Mouse (Mus musculus) c-Kit-positive CD71-positive TER-119-negative erythroid progenitor cells, embryonic 14.5 days (primary cell): ENCODE measurements around the gene Bach1.
A peak's percentile ranks its signal among the peaks of the same experiment; 100 is the strongest.

Source experiments
- DNase-seq: peaks from one replicate; pipeline ENCODE4 v3.0.0-alpha.2; 2013; ENCODE audit warnings: low read depth

Bach1 gene

GRCm38 (mm10) chr16:87712986-87713693, 14.4 kb downstream of the Bach1 start:
- DNase-seq, result peak; percentile 75

GRCm38 (mm10) chr16:87714550-87714949, 15.8 kb downstream of the Bach1 start:
- no peak for DNase-seq

GRCm38 (mm10) chr16:87715221-87715620, 16.5 kb downstream of the Bach1 start:
- no peak for DNase-seq

GRCm38 (mm10) chr16:87716269-87716668, 17.5 kb downstream of the Bach1 start:
- no peak for DNase-seq

- DNase-seq, result no peak
Observed at GRCm38 (mm10) chr16:87717046-87717660, 18.4 kb downstream of the Bach1 start.

DNA sequence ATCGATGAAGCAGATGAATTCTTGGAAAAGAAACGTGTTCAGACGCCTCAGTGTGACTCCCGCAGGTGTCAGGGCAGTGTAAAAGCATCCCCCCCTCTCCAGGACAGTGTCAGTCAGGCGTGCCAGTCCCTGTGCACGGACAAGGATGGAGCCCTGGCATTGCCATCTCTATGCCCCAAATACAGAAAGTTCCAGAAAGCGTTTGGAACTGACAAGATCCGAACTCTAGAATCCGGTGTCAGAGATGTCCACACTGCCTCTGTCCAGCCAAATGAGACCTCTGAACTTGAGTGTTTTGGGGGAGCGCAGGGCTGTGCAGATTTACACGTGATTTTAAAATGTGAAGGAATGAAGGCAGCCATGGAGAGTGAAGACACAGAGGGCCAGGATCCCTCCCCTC, 20.3 kb downstream of the Bach1 start:
- no peak for DNase-seq

DNA sequence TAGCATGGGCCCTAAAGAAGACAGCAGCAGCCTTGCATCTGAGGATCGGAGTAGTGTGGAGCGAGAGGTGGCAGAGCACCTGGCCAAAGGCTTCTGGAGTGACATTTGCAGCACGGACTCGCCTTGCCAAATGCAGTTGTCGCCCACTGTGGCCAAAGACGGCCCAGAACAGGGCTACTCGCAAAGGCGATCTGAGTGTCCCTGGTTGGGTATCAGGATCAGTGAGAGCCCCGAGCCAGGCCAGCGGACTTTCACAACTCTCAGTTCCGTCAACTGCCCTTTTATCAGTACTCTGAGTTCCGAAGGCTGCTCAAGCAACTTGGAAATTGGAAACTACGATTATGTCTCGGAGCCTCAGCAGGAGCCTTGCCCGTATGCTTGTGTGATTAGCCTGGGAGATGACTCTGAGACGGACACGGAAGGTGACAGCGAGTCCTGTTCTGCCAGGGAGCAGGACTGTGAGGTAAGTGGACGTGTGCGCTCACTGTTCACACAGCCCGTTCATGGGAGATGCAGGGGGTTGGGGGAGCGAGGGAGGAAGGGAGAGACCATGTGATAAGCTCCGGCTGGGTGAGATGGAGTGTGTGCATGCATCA, 21.0 kb downstream of the Bach1 start:
- DNase-seq, result no peak

GRCm38 (mm10) chr16:87720851-87721409, 22.2 kb downstream of the Bach1 start:
- no peak for DNase-seq

- DNase-seq, result no peak
Observed at GRCm38 (mm10) chr16:87722857-87723256, 24.1 kb downstream of the Bach1 start.

GRCm38 (mm10) chr16:87723479-87723878, 24.7 kb downstream of the Bach1 start:
- no peak for DNase-seq

GRCm38 (mm10) chr16:87724826-87725225, 26.1 kb downstream of the Bach1 start:
- no peak for DNase-seq

- DNase-seq, result no peak
Observed at GRCm38 (mm10) chr16:87725241-87725640, 26.5 kb downstream of the Bach1 start.

GRCm38 (mm10) chr16:87725963-87726362, 27.2 kb downstream of the Bach1 start:
- DNase-seq, result no peak

- DNase-seq, result no peak
Observed at GRCm38 (mm10) chr16:87726369-87726768, 27.6 kb downstream of the Bach1 start.

GRCm38 (mm10) chr16:87727250-87727649, 28.5 kb downstream of the Bach1 start:
- DNase-seq, result no peak

DNA sequence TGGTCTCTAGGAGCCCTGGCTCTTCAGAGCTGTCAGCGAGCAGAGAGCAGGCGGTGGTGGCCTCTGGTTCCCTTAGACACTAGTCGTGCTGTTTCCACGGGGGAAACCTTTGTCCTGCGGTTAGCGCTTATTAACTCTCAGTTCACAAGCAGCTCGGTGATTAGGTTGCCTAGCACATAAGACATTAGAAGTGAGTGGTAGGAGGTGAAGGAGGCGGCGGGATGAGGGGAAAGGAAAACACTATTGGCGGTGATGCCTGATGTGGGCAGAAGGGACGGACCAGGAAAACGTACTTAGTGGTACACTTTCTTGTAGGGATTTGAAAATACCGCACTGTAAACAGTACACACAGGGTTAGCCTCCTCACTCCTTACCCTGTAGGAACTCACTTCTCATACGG, 29.2 kb downstream of the Bach1 start:
- DNase-seq, result no peak

DNA sequence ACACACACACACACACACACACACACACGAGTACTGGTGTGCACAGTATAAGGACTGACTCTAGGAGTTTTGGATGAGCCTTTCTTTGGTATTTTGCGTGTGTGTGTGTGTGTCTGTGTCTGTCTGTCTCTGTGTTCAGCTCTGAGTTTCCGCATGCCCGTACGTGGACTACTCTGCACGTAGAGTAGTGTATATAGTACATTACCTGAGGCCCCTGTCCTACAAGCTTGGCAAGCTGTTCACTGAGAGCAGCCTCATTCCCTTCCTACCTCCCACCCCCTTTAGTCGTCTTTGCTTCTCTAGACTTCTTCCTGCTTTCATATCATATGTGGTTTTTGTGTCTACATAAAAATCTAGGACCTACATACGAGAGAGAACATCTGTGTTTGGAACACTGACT, 30.0 kb downstream of the Bach1 start:
- no peak for DNase-seq

- no peak for DNase-seq
Observed at GRCm38 (mm10) chr16:87729469-87729868, 30.7 kb downstream of the Bach1 start.

DNA sequence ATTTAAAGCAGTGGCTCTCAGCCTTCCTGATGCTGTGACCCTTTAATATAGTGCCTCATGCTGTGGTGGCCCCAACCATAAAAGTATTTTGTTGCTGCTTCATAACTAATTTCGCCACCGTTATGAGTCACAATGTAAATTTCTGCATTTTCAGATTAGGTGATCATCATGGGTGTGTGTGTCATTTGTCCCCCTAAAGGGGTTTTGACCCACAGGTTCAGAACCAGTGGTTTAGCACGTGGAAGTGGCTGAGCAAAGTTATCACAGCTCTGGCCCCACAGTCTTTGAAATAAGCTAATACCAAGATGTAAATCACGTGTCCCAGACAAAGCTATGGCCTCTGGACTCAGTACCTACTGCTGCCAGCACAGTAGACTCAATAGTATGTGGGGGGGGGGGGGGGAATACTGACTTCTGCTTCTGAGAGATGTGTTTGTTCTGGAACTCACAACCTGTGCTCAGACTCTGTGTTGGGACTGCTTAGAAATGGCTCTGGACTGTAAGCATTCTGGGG, 36.2 kb downstream of the Bach1 start:
- DNase-seq, result no peak

- DNase-seq, result no peak
Observed at GRCm38 (mm10) chr16:87736106-87736505, 37.4 kb downstream of the Bach1 start.

GRCm38 (mm10) chr16:87737296-87737695, 38.6 kb downstream of the Bach1 start:
- no peak for DNase-seq

GRCm38 (mm10) chr16:87737842-87738639, 39.3 kb downstream of the Bach1 start:
- DNase-seq, result no peak
